Mouse (Mus musculus): ENCODE results near the gene Alkbh6. TPM values are rescaled to one million over a fixed set of nuclear protein-coding genes. Genes with fewer than 3 reads are reported as not detected.

Alkbh6 gene
- polyA plus RNA-seq, 1 experiment from 2014 or later, result 87.4 TPM

DNA sequence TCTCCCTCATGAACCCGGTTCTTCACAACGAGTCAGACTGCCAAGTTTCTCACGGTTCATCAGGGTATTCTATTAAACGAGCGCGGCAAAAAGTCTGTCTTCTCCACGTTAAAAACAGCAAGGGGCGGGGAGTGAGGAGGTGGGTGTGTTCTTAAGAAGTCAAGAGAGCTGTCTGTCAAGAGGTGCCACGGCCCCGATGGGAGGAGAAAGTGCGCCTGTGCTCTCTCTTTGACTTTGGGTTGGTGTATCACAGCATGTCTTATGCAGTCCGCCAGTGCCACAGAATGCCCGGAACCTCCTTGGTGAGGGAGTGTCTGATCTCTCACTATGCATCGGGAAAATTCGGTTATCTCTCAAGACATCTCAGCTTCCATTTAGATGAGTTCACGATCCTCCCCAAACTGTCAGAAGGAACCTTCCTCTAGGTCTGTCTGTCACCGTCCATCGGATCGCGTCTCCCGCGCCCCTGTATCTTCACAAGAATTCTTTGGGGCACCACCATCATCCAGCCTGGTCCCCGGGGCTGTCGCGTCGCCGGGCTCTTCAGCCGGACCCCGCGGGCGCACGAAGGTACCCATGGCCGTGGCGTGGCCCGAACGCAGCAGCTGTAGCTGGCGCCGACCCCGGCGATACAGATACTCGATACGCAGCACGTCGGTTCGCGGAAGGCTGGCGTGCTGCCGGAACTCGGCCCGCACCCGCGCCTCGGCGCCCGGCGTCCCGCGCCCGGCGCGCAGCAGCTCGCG, 13.2 kb downstream of the Alkbh6 start, which contains the start of gene E130208F15Rik:
Gene E130208F15Rik (plus strand): TSS at position 202 of the 746 bp plus-strand sequence.
- no peaks in the 10 kb centered on the region for H3K36me3 ChIP-seq (ENCODE audit: control insufficient read depth, insufficient read depth, low read length)
- peak within 1 kb of the TSS; percentile 85 for H3K9ac ChIP-seq (ENCODE audit: low read length)
- no peaks in the 10 kb centered on the region for H3K9me3 ChIP-seq (ENCODE audit: control insufficient read depth, low read length)
- WGBS, result under 1% methylated on average over 63 of the region's 63 CpGs
- ATAC-seq (ENCODE audit: insufficient read depth, low FRiP score, low TSS enrichment), result peak; percentile 57
- H3K4me3 ChIP-seq (ENCODE audit: low read depth, low read length), result peak within 1 kb of the TSS; percentile 69
- peaks cover 6% of the 10 kb centered on the region; the same call in 1 of the 2 replicates for H3K4me1 ChIP-seq (ENCODE audit: control insufficient read depth, insufficient read depth, low read length)
- H3K4me2 ChIP-seq (ENCODE audit: low read depth), result peak within 1 kb of the TSS; percentile 82
- H3K27ac ChIP-seq (ENCODE audit: low read depth, low read length), result peak within 1 kb of the TSS; percentile 70; the same call in 1 of the 2 replicates
- no peaks in the 10 kb centered on the region for H3K27me3 ChIP-seq (ENCODE audit: control insufficient read depth, insufficient read depth, low read length)
- DNase-seq (ENCODE audit: low spot score), result peak; percentile 46

DNA sequence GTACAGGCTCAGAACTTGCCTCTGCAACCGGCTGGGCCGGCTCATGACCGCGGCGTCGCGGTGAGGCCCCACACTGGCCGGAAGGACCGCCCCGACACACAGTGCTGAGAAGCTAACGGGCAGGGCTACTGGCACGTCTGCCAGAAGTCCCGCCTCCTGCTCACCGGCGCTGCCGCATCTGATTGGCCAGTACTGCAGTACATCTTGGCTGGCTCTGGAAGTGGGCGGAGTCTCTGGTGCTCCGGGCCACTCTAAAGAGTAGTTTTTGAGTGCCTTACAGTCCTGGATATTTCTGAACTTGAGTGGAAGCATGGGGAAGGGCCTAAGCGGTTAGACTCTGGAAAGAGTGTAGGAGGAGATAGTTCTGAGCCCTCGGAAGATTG, 13.8 kb downstream of the Alkbh6 start:
- peak overlapping the region; percentile 69 for H3K4me3 ChIP-seq (ENCODE audit: low read depth, low read length)
- no peaks in the 10 kb centered on the region for H3K36me3 ChIP-seq (ENCODE audit: control insufficient read depth, insufficient read depth, low read length)
- H3K4me2 ChIP-seq (ENCODE audit: low read depth), result peak overlapping the region; percentile 82

GRCm38 (mm10) chr7:30322865-30323264, 14.3 kb downstream of the Alkbh6 start:
- 41% methylated on average over 6 of the region's 6 CpGs for WGBS
- Histone ChIP-seq H3K27ac (ENCODE audit: low read depth, low read length) (no peak overlapping the region), H3K9me3 (ENCODE audit: control insufficient read depth, low read length) (no peaks in the 10 kb centered on the region), H3K27me3 (ENCODE audit: control insufficient read depth, insufficient read depth, low read length) (no peaks in the 10 kb centered on the region), H3K4me2 (ENCODE audit: low read depth) (peak overlapping the region; percentile 82), H3K9ac (ENCODE audit: low read length) (peak overlapping the region; percentile 85), H3K36me3 (ENCODE audit: control insufficient read depth, insufficient read depth, low read length) (no peaks in the 10 kb centered on the region), H3K4me3 (ENCODE audit: low read depth, low read length) (peak overlapping the region; percentile 69), H3K4me1 (ENCODE audit: control insufficient read depth, insufficient read depth, low read length) (peaks cover 6% of the 10 kb centered on the region; the same call in 1 of the 2 replicates)
- DNase-seq (ENCODE audit: low spot score), result no peak
- no peak for ATAC-seq (ENCODE audit: insufficient read depth, low FRiP score, low TSS enrichment)

More for the DNA sequence above, 13.8 kb downstream of the Alkbh6 start:
- peak overlapping the region; percentile 70; the same call in 1 of the 2 replicates for H3K27ac ChIP-seq (ENCODE audit: low read depth, low read length)
- WGBS, result under 1% methylated on average over 20 of the region's 20 CpGs
- no peaks in the 10 kb centered on the region for H3K9me3 ChIP-seq (ENCODE audit: control insufficient read depth, low read length)
- H3K27me3 ChIP-seq (ENCODE audit: control insufficient read depth, insufficient read depth, low read length), result no peaks in the 10 kb centered on the region
- peak; percentile 100 for ATAC-seq (ENCODE audit: insufficient read depth, low FRiP score, low TSS enrichment)
- H3K9ac ChIP-seq (ENCODE audit: low read length), result peak overlapping the region; percentile 85
- DNase-seq (ENCODE audit: low spot score), result peak; percentile 94
- H3K4me1 ChIP-seq (ENCODE audit: control insufficient read depth, insufficient read depth, low read length), result peaks cover 6% of the 10 kb centered on the region; the same call in 1 of the 2 replicates

DNA sequence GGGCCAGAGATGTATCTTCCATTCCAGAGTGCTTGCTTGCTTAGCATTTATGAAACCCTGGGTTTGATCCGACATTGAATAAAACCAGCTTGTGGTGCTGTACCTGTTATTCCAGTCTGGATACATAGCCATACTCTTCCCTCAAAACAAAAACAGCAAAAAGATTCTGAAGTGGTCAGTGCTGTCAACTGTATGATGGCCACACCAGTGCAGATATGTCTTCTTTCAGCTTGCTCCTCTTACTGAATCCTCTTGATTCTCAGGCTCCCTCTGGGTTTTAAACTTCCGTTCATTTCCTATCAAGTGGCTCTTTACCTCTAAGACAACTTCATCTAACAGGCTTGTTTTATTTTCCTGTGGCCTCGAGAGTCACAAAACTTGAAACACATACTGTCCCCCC, 15.3 kb downstream of the Alkbh6 start, which contains the start of gene Sdhaf1:
Gene Sdhaf1 (minus strand): TSS at position 101 of the 400 bp plus-strand sequence.
- H3K36me3 ChIP-seq (ENCODE audit: control insufficient read depth, insufficient read depth, low read length), result no peaks in the 10 kb centered on the region
- no peak within 1 kb of the TSS for H3K27ac ChIP-seq (ENCODE audit: low read depth, low read length)
- no peaks in the 10 kb centered on the region for H3K9me3 ChIP-seq (ENCODE audit: control insufficient read depth, low read length)
- peak within 1 kb of the TSS; percentile 82 for H3K4me2 ChIP-seq (ENCODE audit: low read depth)
- peak within 1 kb of the TSS; percentile 85 for H3K9ac ChIP-seq (ENCODE audit: low read length)
- 80% methylated on average over 3 of the region's 3 CpGs for WGBS
- no peak for DNase-seq (ENCODE audit: low spot score)
- no peaks in the 10 kb centered on the region for H3K27me3 ChIP-seq (ENCODE audit: control insufficient read depth, insufficient read depth, low read length)
- peaks cover 6% of the 10 kb centered on the region; the same call in 1 of the 2 replicates for H3K4me1 ChIP-seq (ENCODE audit: control insufficient read depth, insufficient read depth, low read length)
- H3K4me3 ChIP-seq (ENCODE audit: low read depth, low read length), result peak within 1 kb of the TSS; percentile 69
- ATAC-seq (ENCODE audit: insufficient read depth, low FRiP score, low TSS enrichment), result no peak

DNA sequence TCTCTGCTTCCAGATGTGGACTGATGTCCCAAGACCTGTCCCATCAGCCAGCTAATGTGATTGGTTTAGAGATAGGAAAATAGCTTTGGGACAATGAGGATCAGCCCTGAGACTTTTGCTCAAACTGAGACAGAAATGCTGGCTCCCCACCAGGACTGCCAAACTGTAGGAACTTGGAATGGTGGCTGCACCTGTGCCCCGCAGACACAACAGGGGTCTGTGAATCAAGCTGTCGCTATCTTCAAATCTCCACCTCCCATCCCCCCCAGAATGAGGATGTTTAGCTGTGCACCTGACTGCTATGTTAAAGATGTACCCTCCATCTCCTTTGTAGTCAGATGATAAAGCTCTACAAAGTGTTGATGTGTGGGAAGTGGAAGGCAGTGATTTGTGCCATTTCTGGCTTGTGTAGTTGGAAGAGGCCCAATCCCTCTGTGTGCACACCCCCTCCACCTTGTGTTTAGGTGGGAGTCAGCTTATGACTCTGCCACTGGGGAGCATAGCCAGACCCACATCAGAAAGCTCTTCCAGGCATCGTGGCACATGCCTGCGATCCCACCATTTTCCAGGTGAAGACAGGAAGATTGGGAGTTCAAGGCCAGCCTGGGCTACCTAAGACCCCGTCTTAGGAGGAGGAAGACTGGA, 15.9 kb downstream of the Alkbh6 start:
- DNase-seq (ENCODE audit: low spot score) (no peak), ATAC-seq (ENCODE audit: insufficient read depth, low FRiP score, low TSS enrichment) (no peak)
- Histone ChIP-seq H3K27ac (ENCODE audit: low read depth, low read length) (no peak overlapping the region), H3K36me3 (ENCODE audit: control insufficient read depth, insufficient read depth, low read length) (no peaks in the 10 kb centered on the region), H3K4me3 (ENCODE audit: low read depth, low read length) (no peak overlapping the region), H3K27me3 (ENCODE audit: control insufficient read depth, insufficient read depth, low read length) (no peaks in the 10 kb centered on the region), H3K4me1 (ENCODE audit: control insufficient read depth, insufficient read depth, low read length) (peaks cover 6% of the 10 kb centered on the region; the same call in 1 of the 2 replicates), H3K4me2 (ENCODE audit: low read depth) (no peak overlapping the region), H3K9me3 (ENCODE audit: control insufficient read depth, low read length) (no peaks in the 10 kb centered on the region), H3K9ac (ENCODE audit: low read length) (no peak overlapping the region)
- 79% methylated on average over 5 of the region's 5 CpGs for WGBS

GRCm38 (mm10) chr7:30325364-30325763, 16.8 kb downstream of the Alkbh6 start:
- ATAC-seq (ENCODE audit: insufficient read depth, low FRiP score, low TSS enrichment), result no peak
- Histone ChIP-seq H3K27ac (ENCODE audit: low read depth, low read length) (no peak overlapping the region), H3K27me3 (ENCODE audit: control insufficient read depth, insufficient read depth, low read length) (no peaks in the 10 kb centered on the region)

DNA sequence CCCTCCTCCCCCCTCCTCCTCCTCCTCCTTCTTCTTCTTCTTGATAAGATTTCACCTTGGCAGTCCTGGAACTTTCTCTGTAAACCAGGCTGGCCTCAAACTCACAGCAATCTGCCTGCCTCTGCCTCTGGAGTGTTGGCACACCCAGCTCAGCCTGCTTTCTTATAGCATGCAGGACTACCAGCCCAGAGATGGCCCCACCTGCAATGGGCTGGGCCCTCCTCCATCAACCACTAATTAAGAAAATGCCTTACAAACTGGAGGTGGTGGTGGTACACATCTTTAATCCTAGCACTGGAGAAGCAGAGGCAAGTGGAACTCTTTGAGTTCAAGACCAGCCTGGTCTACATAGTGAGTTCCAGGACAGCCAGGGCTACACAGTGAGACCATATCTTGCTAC, 17.9 kb downstream of the Alkbh6 start:
- no peak overlapping the region for H3K4me3 ChIP-seq (ENCODE audit: low read depth, low read length)
- H3K36me3 ChIP-seq (ENCODE audit: control insufficient read depth, insufficient read depth, low read length), result no peaks in the 10 kb centered on the region
- H3K27ac ChIP-seq (ENCODE audit: low read depth, low read length), result no peak overlapping the region
- no peak for DNase-seq (ENCODE audit: low spot score)
- H3K9me3 ChIP-seq (ENCODE audit: control insufficient read depth, low read length), result no peaks in the 10 kb centered on the region
- no peak overlapping the region for H3K4me2 ChIP-seq (ENCODE audit: low read depth)
- 0 out of 2 replicates have a peak, but pooled peaks cover 6% of the 10 kb centered on the region for H3K4me1 ChIP-seq (ENCODE audit: control insufficient read depth, insufficient read depth, low read length)
- no peak for ATAC-seq (ENCODE audit: insufficient read depth, low FRiP score, low TSS enrichment)
- H3K9ac ChIP-seq (ENCODE audit: low read length), result no peak overlapping the region
- H3K27me3 ChIP-seq (ENCODE audit: control insufficient read depth, insufficient read depth, low read length), result no peaks in the 10 kb centered on the region

More at GRCm38 (mm10) chr7:30325364-30325763, 16.8 kb downstream of the Alkbh6 start:
- Histone ChIP-seq H3K9ac (ENCODE audit: low read length) (no peak overlapping the region), H3K4me1 (ENCODE audit: control insufficient read depth, insufficient read depth, low read length) (peaks cover 6% of the 10 kb centered on the region; the same call in 1 of the 2 replicates), H3K36me3 (ENCODE audit: control insufficient read depth, insufficient read depth, low read length) (no peaks in the 10 kb centered on the region), H3K9me3 (ENCODE audit: control insufficient read depth, low read length) (no peaks in the 10 kb centered on the region), H3K4me2 (ENCODE audit: low read depth) (no peak overlapping the region), H3K4me3 (ENCODE audit: low read depth, low read length) (no peak overlapping the region)
- 47% methylated on average over 2 of the region's 2 CpGs for WGBS
- peak; percentile 54 for DNase-seq (ENCODE audit: low spot score)

DNA sequence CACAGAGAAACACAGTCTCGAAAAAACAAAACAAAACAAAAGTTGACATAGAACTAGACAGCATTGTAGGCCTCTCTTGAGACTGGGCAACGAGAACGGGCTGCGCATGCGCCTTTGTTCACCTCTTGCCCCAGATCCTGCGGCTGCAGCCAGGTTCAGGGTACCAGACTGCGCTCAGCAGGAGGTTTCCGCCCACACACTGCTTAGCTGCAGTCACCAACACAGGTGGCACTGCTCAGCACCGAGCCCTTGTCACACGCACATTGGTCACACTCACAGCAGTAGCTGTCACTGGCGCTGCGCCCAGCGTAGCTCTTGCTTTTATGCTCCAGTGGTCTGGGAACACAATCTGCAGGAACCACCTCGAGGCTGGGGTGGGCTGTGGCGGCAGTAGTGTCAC, 18.6 kb downstream of the Alkbh6 start:
- 58% methylated on average over 15 of the region's 15 CpGs for WGBS
- ATAC-seq (ENCODE audit: insufficient read depth, low FRiP score, low TSS enrichment), result no peak

More for the DNA sequence above, 18.6 kb downstream of the Alkbh6 start:
- no peak overlapping the region for H3K4me3 ChIP-seq (ENCODE audit: low read depth, low read length)
- H3K27me3 ChIP-seq (ENCODE audit: control insufficient read depth, insufficient read depth, low read length), result no peaks in the 10 kb centered on the region
- no peak overlapping the region for H3K4me2 ChIP-seq (ENCODE audit: low read depth)
- H3K9ac ChIP-seq (ENCODE audit: low read length), result no peak overlapping the region
- 0 out of 2 replicates have a peak, but pooled peaks cover 6% of the 10 kb centered on the region for H3K4me1 ChIP-seq (ENCODE audit: control insufficient read depth, insufficient read depth, low read length)
- H3K36me3 ChIP-seq (ENCODE audit: control insufficient read depth, insufficient read depth, low read length), result no peaks in the 10 kb centered on the region
- no peak for DNase-seq (ENCODE audit: low spot score)
- no peaks in the 10 kb centered on the region for H3K9me3 ChIP-seq (ENCODE audit: control insufficient read depth, low read length)
- no peak overlapping the region for H3K27ac ChIP-seq (ENCODE audit: low read depth, low read length)

All from neural tube, embryonic 11.5 days (tissue).